Mouse (Mus musculus): Measurements from ENCODE around the gene Sik3. TPM values are rescaled to one million over a fixed set of nuclear protein-coding genes. Genes with fewer than 3 reads are reported as not detected.
A peak's percentile ranks its signal among the peaks of the same experiment; 100 is the strongest.

Sik3 gene
- total RNA-seq, 2 experiments from 2014 or later: 37.4 to 38.3 TPM

DNA sequence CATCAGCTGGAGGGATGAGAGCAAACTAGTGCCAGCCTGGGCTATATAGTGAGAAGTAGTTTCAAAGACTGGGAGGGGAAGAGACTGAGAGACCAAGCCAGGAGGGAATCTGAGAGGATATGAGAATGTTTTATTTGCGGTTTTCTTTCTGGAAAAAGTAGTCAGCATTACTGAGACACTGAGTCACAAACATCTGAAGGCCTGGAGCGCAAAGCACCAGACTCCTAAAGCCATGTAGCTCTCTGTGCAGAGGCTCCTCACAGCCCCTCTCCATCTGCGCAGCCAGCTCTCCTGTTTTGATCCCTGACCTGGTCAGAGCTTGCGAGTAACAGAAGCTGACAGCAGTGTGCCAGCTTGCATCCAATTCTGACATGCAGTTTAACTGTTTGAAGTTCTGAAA lies 175.8 kb downstream of the Sik3 start:
- DNase-seq (ENCODE audit: low spot score): no peak

DNA sequence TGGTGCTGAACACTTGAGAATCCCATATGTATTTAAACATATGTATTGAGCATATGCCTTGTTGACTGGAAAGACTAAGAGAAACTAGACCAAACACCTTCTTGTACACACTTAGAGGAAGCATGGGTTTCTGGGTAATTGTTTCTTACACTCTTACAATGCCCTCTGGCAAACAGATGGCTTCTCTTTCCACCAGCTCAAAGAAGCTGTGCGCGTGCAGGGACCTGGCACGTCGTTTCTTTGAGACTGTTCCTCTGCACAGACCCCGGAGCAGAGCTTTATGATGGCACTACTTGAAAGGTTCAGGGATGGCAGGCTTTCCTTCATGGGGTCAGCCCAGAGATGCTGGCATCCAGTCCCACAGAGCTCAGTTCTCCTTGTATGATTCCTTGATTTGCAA lies 176.3 kb downstream of the Sik3 start:
- no peak for DNase-seq (ENCODE audit: low spot score)

- DNase-seq (ENCODE audit: low spot score): no peak
Measured at GRCm38 (mm10) chr9:46189381-46189780, 176.8 kb downstream of the Sik3 start.

- no peak for DNase-seq (ENCODE audit: low spot score)
Measured at GRCm38 (mm10) chr9:46191234-46191633, 178.6 kb downstream of the Sik3 start.

DNA sequence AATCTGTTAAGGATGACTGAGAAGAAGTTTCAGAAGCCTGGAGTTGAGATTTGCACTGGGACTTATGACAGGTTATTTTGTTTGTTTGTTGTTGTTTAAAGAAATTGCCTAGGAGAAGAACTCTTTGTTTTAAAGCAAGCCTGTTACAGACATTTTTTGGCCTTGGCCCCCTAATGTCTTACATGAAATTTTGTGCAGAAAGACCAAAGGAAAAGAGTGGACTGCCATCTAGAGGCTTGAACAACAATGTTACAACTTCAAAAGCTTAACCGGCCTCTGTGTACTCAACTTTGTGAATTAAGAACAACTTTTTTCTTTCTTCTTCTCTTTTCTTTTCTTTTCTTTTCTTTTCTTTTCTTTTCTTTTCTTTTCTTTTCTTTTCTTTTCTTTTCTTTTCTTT lies 179.0 kb downstream of the Sik3 start:
- peak; percentile 48 for DNase-seq (ENCODE audit: low spot score)

GRCm38 (mm10) chr9:46192642-46193041 lies 180.0 kb downstream of the Sik3 start:
- DNase-seq (ENCODE audit: low spot score): no peak

- no peak for DNase-seq (ENCODE audit: low spot score)
Measured at GRCm38 (mm10) chr9:46194809-46195208, 182.2 kb downstream of the Sik3 start.

GRCm38 (mm10) chr9:46196699-46197169 lies 184.1 kb downstream of the Sik3 start:
- peak; percentile 61 for DNase-seq (ENCODE audit: low spot score)

DNA sequence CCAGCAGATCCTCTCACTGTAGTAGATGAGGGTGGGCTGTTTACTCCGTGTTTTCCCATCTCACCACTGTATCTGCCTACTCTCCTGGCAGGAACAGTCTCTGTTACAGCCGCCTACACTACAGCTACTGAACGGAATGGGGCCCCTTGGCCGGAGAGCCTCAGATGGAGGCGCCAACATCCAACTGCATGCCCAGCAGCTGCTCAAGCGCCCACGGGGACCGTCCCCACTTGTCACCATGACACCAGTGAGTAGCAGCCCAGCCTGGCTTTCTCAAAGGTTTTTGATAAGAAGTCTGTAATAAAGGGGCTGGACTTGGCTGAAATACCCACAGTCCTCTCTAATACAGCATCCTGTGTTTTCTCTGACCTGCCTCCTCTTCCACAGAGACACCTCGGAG lies 185.8 kb downstream of the Sik3 start:
- DNase-seq (ENCODE audit: low spot score): no peak

GRCm38 (mm10) chr9:46198936-46199335 lies 186.3 kb downstream of the Sik3 start:
- no peak for DNase-seq (ENCODE audit: low spot score)

DNA sequence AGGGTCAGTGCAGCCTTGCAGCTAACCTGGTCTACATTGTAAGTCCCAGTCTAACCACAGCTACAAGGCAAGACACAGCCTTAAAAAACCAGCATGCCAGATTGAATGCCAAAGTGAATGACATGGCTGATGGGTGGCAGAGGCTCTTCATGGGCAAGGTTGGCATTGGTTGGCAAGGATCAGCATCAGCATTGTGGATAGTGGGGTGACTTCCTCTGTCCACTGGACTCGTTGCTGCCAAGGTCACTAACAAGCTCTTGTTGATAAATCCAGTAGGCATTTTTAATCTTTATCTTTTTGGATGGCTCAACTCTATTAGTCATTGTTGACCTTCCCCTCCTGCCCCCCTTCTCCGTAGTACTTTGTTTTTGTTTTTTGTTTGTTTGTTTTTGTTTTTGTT lies 187.0 kb downstream of the Sik3 start:
- DNase-seq (ENCODE audit: low spot score): no peak

GRCm38 (mm10) chr9:46206834-46207500 lies 194.3 kb downstream of the Sik3 start:
- DNase-seq (ENCODE audit: low spot score): no peak

DNA sequence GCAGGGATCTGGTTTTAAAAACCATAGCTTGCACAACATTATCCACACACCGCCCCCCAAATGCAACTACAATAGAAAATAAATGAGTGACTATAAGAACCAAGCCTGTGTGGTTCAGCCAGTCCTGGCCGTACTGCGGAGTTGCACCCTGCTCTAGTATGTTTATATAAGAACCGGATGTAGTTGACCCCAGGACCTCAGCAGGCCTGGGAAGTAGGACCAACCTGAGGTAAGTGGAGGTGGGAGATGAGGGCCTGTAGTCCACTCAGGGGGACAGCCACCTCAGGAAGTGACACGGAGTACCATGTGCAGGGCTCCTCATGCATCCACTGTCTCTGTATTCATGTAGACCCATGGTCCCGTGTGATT lies 194.9 kb downstream of the Sik3 start:
- no peak for DNase-seq (ENCODE audit: low spot score)

DNA sequence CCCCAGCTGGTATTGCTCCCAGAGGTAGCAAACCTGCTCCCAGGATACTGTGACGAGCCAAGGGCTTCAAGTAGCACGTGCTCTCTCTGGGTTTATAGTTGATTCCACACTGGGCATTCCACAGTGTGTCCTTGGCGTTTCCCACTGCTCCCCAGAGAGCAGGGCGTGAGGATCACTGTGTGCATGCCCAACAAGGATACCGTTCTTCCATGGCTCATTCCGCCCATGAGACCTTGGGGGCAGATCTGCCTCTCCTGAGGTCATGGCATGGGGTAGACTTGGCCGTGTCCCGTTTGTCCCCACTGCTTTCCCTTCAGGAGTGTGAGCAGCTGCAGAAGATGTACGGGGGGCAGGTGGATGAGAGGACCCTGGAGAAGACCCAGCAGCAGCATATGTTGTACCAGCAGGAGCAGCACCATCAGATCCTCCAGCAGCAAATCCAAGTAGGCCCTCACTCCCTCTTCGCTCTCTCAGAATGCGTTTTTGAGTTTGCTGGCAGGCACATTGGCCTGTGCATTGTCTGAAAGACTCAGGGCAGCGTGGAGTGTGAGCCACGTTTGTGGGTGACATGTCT lies 195.9 kb downstream of the Sik3 start:
- no peak for DNase-seq (ENCODE audit: low spot score)

DNA sequence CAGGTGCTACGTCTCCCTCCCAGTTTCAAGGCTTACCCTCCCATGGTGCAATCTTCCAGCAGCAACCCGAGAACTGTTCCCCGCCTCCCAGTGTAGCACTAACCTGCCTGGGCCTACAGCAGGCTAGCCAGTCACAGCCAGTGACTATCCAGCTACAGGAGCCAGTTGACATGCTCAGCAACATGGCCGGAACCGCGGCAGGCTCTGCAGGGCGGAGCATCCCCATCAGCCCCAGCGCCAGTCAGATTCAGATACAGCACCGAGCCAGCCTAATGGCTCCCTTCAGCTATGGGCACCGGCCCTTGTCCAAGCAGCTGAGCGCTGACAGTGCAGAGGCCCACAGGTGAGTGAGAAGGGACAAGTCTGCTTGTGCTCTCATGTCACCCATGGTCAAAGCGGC lies 197.9 kb downstream of the Sik3 start:
- no peak for DNase-seq (ENCODE audit: low spot score)

DNA sequence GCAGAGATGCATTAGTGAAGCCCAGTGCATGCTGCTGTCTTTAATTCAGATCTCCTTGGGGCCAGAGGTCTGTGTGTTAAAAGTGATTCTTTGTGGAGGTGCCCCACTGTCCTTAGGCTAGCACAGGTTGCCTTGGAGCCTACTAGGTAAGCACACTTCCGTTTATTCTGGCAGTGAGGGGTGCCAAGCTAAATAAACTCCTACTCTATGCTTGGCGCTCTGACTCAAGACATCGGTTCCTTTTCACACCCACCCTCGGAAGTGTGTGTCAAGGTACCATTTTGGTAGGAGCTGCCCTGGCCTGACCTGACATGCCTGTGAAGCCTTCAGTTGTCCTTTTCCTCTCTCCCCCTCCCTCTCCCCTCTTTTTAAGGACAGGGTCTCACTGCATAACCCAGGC lies 201.7 kb downstream of the Sik3 start:
- no peak for DNase-seq (ENCODE audit: low spot score)

GRCm38 (mm10) chr9:46214946-46215337 lies 202.3 kb downstream of the Sik3 start:
- no peak for DNase-seq (ENCODE audit: low spot score)

DNA sequence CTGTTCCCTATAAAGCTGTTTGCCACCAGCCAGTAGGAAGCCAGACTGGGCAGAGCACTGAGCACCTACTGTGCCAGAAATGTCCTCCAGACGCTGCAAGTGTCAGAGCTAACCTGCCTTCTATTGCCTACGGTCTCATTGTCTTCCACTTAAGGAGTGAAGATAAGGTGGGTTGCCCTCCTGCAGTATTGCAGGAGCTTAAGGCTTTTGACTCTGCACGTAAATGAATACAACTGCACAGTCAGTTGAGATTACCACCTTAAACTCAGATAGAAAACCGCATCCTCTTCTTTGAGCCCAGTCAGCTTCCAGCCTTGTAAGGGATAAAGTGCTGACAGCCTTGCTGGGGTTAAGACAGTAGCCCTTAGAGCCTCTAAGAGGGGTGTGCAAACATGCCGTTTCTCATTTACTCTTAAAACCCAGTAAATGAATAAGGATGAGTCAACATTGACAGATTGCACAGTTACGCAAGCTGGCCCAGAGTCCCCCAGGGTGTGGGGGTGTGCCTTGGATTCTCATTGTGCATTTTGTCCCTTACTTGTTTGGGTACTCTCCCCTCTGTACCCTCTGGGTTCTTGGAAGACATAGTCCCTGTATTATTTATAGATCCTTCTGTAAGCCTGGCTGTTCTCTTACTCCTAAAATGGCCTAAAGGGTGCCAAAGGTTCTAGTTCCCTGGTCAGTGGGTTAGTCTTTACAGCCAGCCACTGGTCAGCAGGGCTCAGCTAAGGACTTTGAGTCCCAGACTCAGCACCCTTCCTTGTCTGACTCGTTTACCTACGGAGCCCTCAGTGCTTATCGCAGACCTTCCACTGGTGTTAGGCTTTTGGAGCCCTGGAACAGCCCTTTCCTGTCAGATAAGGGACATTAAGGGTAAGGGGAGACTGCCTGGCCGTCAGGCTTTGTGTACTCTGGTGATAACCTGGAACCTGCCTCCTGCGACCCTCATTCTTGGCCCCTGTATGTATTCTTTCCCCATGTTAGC lies 203.0 kb downstream of the Sik3 start:
- DNase-seq (ENCODE audit: low spot score): peak; percentile 34

GRCm38 (mm10) chr9:46216744-46217470 lies 204.3 kb downstream of the Sik3 start:
- DNase-seq (ENCODE audit: low spot score): no peak

GRCm38 (mm10) chr9:46218176-46218575 lies 205.6 kb downstream of the Sik3 start:
- no peak for DNase-seq (ENCODE audit: low spot score)

DNA sequence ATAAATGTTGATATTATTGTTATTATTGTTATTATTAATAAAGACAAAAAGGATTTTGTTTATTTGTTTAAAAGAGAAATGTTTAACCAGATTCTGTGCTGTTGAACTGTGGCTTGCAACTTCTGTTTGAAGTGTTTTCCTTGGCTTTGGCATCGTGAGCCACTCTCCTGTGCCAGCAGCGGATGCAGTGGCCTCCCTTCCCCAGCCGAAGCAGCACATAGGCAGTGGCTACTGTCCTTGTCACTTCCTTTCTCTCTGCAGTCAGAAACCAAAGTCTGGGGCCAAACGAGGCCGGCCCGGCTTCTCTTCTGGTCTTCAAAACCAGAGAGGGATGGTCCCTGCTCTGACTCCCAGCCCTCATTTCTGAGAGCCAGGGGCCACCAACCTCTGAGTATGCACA lies 210.5 kb downstream of the Sik3 start:
- DNase-seq (ENCODE audit: low spot score): no peak

- DNase-seq (ENCODE audit: low spot score): no peak
Measured at GRCm38 (mm10) chr9:46224101-46224500, 211.5 kb downstream of the Sik3 start.

Data from gastrocnemius, adult 18-20 months (tissue).